Mouse (Mus musculus) midbrain, embryonic 16.5 days (tissue): Measurements from ENCODE around the gene Zfp526. TPM values are rescaled to one million over a fixed set of nuclear protein-coding genes. Genes with fewer than 3 reads are reported as not detected.

Experiments
- ATAC-seq: fragments of 200-750 bp; cut with Nextera tagmentation; 2 replicates; pipeline ENCODE4 v1.8.0; 2017; ENCODE audit warnings: moderate TSS enrichment
- H3K27ac ChIP-seq: fragments of 300-500 bp; sonication (generic); 2 replicates; pipeline ENCODE4 v1.5.1; 2014; ENCODE audit warnings: mild to moderate bottlenecking, low read length, mixed read lengths
- H3K27me3 ChIP-seq: fragments of 300-500 bp; sonication (generic); 2 replicates; pipeline ENCODE4 v1.6.1; 2014; ENCODE audit warnings: low read depth, low read length, mixed read lengths; ENCODE audit not compliant: control insufficient read depth, insufficient read depth
- H3K36me3 ChIP-seq: fragments of 300-500 bp; sonication (generic); 2 replicates; pipeline ENCODE4 v1.6.1; 2014; ENCODE audit warnings: mild to moderate bottlenecking, low read length, moderate library complexity, mixed read lengths; ENCODE audit not compliant: control insufficient read depth, insufficient read depth
- H3K4me1 ChIP-seq: fragments of 300-500 bp; sonication (generic); 2 replicates; pipeline ENCODE4 v1.6.1; 2014; ENCODE audit warnings: mild to moderate bottlenecking, low read length, mixed read lengths; ENCODE audit not compliant: control insufficient read depth, insufficient read depth
- H3K4me2 ChIP-seq: fragments of 300-500 bp; sonication (generic); 2 replicates; pipeline ENCODE4 v1.6.1; 2014; ENCODE audit warnings: mild to moderate bottlenecking, low read length, mixed read lengths
- H3K4me3 ChIP-seq: fragments of 300-500 bp; sonication (generic); 2 replicates; pipeline ENCODE4 v1.5.1; 2014; ENCODE audit warnings: low read depth, mild to moderate bottlenecking, low read length, moderate library complexity, mixed read lengths
- H3K9ac ChIP-seq: fragments of 300-500 bp; sonication (generic); 2 replicates; pipeline ENCODE4 v1.6.1; 2014; ENCODE audit warnings: low read depth, low read length, mixed read lengths
- H3K9me3 ChIP-seq: fragments of 300-500 bp; sonication (generic); replicated peaks from 2 replicates; pipeline ENCODE4 v1.6.1; 2014; ENCODE audit warnings: mild to moderate bottlenecking, low read length, mixed read lengths; ENCODE audit not compliant: control insufficient read depth, poor library complexity, severe bottlenecking
- WGBS: fragments of 180-500 bp; shearing (Covaris S2); extraction: QIAGEN DNeasy Blood & Tissue Kit; methylation state at CpG from one replicate; pipeline ENCODE4 v1.1.7; 2014; 5-methylcytosine and 5-hydroxymethylcytosine counted together
- polyA plus RNA-seq: library from polyadenylated mRNA; unstranded; fragments of >200 nt; fragmentation: Nextera tagmentation; extraction: Ambion mirVana; gene quantifications from 2 replicates; pipeline ENCODE4 v1.2.1, GENCODE M21; 2015

Gene Zfp526
- polyA plus RNA-seq, 1 experiment from 2014 or later, result 1.7 TPM

GRCm38 (mm10) chr7:25203624-25204023 lies 17.6 kb upstream of the Zfp526 start:
- H3K27ac ChIP-seq, result no peak overlapping the region
- H3K27me3 ChIP-seq, result no peaks in the 10 kb centered on the region
- 90% methylated on average over 19 of the region's 20 CpGs for WGBS
- H3K4me1 ChIP-seq, result no peaks in the 10 kb centered on the region
- no peak overlapping the region for H3K4me3 ChIP-seq
- no peak for ATAC-seq
- no peak overlapping the region for H3K9ac ChIP-seq
- H3K4me2 ChIP-seq, result no peak overlapping the region
- H3K9me3 ChIP-seq, result peaks cover 4% of the 10 kb centered on the region; the same call in 1 of the 2 replicates
- peaks cover 28% of the 10 kb centered on the region for H3K36me3 ChIP-seq

DNA sequence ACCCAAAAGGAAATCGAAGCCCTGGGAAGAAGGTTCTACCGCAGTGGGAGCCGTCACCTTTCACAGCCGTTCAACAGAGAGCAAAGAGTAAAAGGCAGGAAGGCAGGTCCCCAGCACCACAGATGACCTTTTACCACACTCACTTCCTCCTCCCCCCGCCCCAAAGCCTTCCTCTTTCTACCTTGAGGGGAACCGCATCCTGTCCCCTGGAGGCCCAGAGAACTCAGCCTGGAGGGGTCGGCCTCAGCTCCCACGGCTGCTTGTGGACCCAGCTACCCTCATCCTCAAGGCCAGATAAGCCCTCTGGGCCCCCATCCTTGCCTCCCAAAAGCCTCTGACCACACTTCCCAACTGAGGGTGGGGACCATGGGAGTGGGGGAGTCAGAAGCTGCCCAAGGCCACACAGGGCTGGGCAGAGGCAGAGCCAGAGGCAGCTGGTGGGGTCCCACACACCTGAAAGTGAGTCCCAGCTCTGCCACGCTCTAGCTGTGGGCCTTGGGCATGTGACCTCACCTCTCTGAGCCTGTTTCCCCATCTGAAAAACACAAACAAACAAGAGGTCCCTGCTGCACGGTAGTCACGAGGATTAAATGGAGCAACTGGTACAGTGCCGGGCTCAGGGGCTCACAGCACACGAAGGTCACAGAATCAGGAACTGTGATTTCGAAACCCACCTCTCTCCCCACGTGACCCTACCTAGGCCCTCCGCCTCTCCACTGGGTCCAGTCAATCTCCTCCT lies 15.7 kb upstream of the Zfp526 start:
- 89% methylated on average over 15 of the region's 16 CpGs for WGBS
- H3K4me3 ChIP-seq, result no peak overlapping the region
- no peak for ATAC-seq
- H3K4me1 ChIP-seq, result no peaks in the 10 kb centered on the region
- peaks cover 27% of the 10 kb centered on the region for H3K36me3 ChIP-seq
- no peaks in the 10 kb centered on the region for H3K27me3 ChIP-seq
- no peak overlapping the region for H3K4me2 ChIP-seq
- no peaks in the 10 kb centered on the region for H3K9me3 ChIP-seq
- no peak overlapping the region for H3K27ac ChIP-seq
- H3K9ac ChIP-seq, result no peak overlapping the region

- Histone ChIP-seq H3K9ac (no peak overlapping the region), H3K36me3 (peaks cover 34% of the 10 kb centered on the region), H3K4me3 (no peak overlapping the region), H3K27me3 (no peaks in the 10 kb centered on the region), H3K4me1 (no peaks in the 10 kb centered on the region), H3K27ac (no peak overlapping the region), H3K9me3 (no peaks in the 10 kb centered on the region), H3K4me2 (no peak overlapping the region)
- 91% methylated on average over 16 of the region's 16 CpGs for WGBS
- ATAC-seq, result no peak
Measured at GRCm38 (mm10) chr7:25206094-25206830, 15.0 kb upstream of the Zfp526 start.

DNA sequence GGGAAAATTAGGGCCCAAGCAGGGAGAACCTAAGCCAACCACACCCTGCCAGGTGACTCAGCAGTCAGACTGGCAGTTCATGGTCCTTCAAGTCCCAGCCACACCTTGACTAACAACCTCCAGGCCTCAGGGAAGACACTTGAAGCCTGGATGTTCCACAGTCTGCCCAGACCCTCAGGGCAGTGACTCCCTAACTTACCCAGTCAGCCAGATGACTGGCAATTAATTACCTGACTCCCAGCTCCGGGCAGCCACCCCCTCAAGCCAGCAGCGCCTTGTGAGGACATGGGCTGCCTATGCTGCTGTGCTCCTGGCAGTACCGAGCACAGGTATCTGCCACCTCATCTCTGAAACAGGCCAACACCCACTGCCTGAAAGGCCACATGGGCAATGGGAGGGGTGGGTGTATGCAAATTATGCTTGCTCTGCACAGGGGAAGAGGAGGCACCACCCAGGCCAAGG lies 12.0 kb upstream of the Zfp526 start:
- H3K4me2 ChIP-seq, result no peak overlapping the region
- H3K9me3 ChIP-seq, result no peaks in the 10 kb centered on the region
- ATAC-seq, result no peak
- WGBS, result 93% methylated on average over 3 of the region's 3 CpGs
- H3K27me3 ChIP-seq, result no peaks in the 10 kb centered on the region
- H3K4me3 ChIP-seq, result no peak overlapping the region
- no peak overlapping the region for H3K9ac ChIP-seq
- H3K4me1 ChIP-seq, result no peaks in the 10 kb centered on the region
- H3K27ac ChIP-seq, result no peak overlapping the region
- H3K36me3 ChIP-seq, result peaks cover 18% of the 10 kb centered on the region

DNA sequence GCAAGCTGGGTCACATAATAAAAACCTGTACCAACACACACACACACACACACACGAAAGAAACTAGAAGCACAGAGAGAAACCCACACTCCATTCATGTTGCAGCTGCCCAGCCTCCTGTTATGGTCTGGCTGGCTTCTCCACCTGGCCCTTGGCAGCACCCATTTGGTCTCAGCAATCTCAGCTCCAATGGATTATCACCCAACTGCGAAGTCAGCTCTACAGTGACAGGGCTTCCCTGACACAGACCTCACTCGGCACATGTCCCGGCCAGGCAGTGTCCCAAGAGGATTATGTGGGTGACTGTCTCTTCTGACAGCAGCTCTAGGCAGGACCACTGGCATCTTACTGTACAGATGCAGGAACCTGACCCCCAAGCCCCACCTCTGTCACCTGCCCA lies 10.7 kb upstream of the Zfp526 start:
- Histone ChIP-seq H3K27me3 (no peaks in the 10 kb centered on the region), H3K27ac (no peak overlapping the region), H3K36me3 (peaks cover 22% of the 10 kb centered on the region), H3K4me2 (no peak overlapping the region), H3K4me1 (no peaks in the 10 kb centered on the region), H3K4me3 (no peak overlapping the region), H3K9ac (no peak overlapping the region), H3K9me3 (no peaks in the 10 kb centered on the region)
- no peak for ATAC-seq
- WGBS, result 91% methylated on average over 4 of the region's 4 CpGs

DNA sequence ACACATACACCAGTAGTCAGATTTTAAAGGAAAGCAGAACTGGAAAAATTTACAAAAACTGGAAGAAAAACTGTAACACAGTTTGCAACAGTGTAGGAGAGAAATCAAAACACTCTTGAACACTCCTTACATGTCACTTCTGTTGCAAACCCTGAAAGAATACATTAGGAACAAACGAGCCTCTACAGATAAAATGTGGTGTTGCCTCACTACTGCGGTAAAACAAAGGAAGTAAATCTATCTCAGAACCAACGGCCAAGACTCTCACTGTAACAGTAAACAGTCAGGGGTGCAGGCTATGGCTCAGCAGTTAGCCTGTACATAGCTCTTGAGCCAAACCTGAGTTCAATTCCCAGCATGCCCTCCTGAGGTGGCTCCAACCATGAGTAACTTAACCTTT lies 8.1 kb upstream of the Zfp526 start:
- Histone ChIP-seq H3K27me3 (no peaks in the 10 kb centered on the region), H3K27ac (no peak overlapping the region), H3K9ac (no peak overlapping the region), H3K4me2 (no peak overlapping the region), H3K9me3 (no peaks in the 10 kb centered on the region), H3K36me3 (peaks cover 18% of the 10 kb centered on the region), H3K4me1 (peaks cover 4% of the 10 kb centered on the region), H3K4me3 (no peak overlapping the region)
- ATAC-seq, result no peak
- WGBS, result 81% methylated on average over 3 of the region's 3 CpGs

DNA sequence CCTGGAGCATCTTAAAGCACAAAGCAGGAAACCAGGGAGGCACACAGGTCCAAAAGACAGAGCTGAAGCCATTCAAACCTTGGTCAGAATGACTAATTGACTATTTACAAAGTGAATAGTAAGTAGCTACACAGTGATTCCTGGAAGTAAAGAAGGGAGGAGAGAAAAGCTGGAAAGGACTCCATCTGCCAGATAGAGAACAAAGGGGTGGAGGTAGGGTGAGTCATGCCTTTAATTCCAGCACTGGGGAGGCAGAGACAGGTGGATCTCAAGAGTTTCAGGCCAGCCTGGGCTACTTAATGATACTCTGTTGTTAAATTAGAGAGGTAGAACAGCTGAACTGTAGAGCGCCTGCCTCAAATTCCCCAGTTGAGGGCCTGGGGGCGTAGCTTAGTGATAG lies 7.1 kb upstream of the Zfp526 start:
- Histone ChIP-seq H3K4me2 (no peak overlapping the region), H3K4me3 (no peak overlapping the region), H3K36me3 (peaks cover 18% of the 10 kb centered on the region), H3K27ac (no peak overlapping the region), H3K4me1 (peaks cover 10% of the 10 kb centered on the region), H3K9ac (no peak overlapping the region), H3K27me3 (no peaks in the 10 kb centered on the region), H3K9me3 (no peaks in the 10 kb centered on the region)
- no peak for ATAC-seq
- WGBS, result 96% methylated on average over 2 of the region's 2 CpGs

GRCm38 (mm10) chr7:25217653-25218395 lies 3.4 kb upstream of the Zfp526 start:
- no peaks in the 10 kb centered on the region for H3K9me3 ChIP-seq
- no peak overlapping the region for H3K27ac ChIP-seq
- peaks cover 30% of the 10 kb centered on the region for H3K4me1 ChIP-seq
- H3K9ac ChIP-seq, result no peak overlapping the region
- 69% methylated on average over 12 of the region's 12 CpGs for WGBS
- H3K4me3 ChIP-seq, result no peak overlapping the region
- H3K4me2 ChIP-seq, result peak overlapping the region; percentile 97
- no peak for ATAC-seq
- H3K27me3 ChIP-seq, result no peaks in the 10 kb centered on the region
- H3K36me3 ChIP-seq, result peaks cover 6% of the 10 kb centered on the region; the same call in 1 of the 2 replicates
